Mouse (Mus musculus) thymus, adult 2 months (tissue): ENCODE measurements around the gene Arf4.

Experiments used
- CTCF ChIP-seq: fragments of 200-500 bp; IDR thresholded peaks from 2 replicates; pipeline ENCODE4 v1.5.1; 2012; ENCODE audit warnings: mild to moderate bottlenecking, control low read depth, low read length, moderate library complexity, borderline replicate concordance; ENCODE audit not compliant: control insufficient read depth, poor library complexity, insufficient read depth; ENCODE audit errors: extremely low read depth
- POLR2A ChIP-seq: fragments of 200-500 bp; IDR thresholded peaks from 2 replicates; pipeline ENCODE4 v1.6.1; 2012; ENCODE audit warnings: mild to moderate bottlenecking, low read length, control low read depth, moderate library complexity; ENCODE audit not compliant: control insufficient read depth, poor library complexity, insufficient read depth; ENCODE audit errors: extremely low read depth

DNA sequence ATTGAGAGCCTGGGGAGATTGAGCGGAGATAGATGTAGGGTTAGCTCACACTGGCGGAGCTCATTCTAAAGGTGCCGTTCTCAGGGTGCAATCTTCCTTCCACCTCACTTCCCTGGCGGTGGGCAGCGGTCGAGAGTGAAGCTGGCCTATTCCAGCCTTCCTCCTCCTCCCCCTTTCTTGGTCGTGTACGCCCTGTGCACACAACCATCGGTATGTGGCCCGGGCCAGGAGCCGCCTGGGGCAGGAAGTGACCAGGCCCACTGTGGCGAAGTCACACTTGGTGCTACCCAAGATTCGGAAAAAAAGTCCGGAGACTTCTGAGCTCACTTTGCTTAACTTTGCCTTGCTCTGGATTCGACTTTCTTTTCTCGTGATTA lies 822 bp downstream of the Arf4 start:
- TF ChIP-seq POLR2A (no peak), CTCF (no peak)
